ENCODE assay signal across 11 mouse cellular contexts in the genomic region with DNA sequence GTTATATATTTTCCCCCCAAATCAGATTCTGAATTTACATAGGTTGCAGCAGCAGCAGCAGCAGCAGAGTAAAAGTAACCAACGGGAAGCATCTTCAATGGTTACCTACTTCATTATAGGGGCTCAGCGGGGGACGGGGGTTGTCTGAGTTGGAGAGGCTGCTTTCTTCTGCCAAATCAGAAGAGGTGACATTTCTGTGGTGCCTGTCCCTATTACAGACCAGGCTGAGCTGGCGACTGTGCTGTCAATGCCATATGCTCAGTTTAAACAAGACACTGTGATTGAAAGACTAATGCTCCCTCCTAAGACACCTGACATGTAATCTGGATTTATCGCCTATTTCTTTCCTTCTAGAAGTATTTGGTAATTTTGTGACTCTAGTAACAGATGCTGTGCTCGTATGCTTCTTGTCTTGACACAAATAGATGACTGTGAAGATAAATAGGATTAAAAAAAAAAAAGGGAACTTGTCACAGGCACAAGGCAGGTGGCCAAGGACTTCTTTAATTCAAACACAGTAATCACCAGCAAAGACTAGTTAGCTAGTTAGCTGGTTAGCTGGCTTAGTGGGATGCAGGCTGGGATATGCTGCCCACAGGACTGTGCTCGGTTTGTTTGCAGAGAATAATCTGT.
A peak's percentile ranks its signal among the peaks of the same experiment; 100 is the strongest.
DNase-seq lines count a peak whose midpoint lies in the region; ATAC-seq lines count a peak whose summit lies in the region.
"Had no signal": no experiment of that assay in that cellular context is flagged by ENCODE, and none has a peak within 500 bp of the region (broad histone marks: within the 10 kb centered on the region; RNA-seq: fewer than 3 reads in every experiment).

No protein-coding gene starts in this region.

- H3K9me3 ChIP-seq in limb, embryonic 13.5 days, result no peaks in the 10 kb centered on the region

- DNase-seq in frontal cortex, adult 2 months (ENCODE audit: extremely low spot score in 1 of 2, low spot score in 1 of 2), result no peak
- peak; percentile 19 for DNase-seq in left cerebral cortex, postnatal 4 days
- DNase-seq in left cerebral cortex, adult 11 months (ENCODE audit: low spot score), result no peak
- DNase-seq in cerebellum, postnatal 10 days, result peak; percentile 59 to 75
- DNase-seq in frontal cortex, postnatal 10 days (ENCODE audit: low spot score in 2 of 2), result no peak
- DNase-seq in frontal cortex, postnatal 25 days (ENCODE audit: low spot score in 2 of 2), result no peak
- DNase-seq: gastrocnemius, postnatal 36 days had no signal

- ATAC-seq in frontal cortex, adult (ENCODE audit: low TSS enrichment), result peak; percentile 17; the same call in 1 of the 2 replicates
- ATAC-seq in limb, embryonic 13.5 days (ENCODE audit: low FRiP score, low read depth), result no peak

- H3K27ac ChIP-seq in limb, embryonic 13.5 days, result no peak overlapping the region
- H3K27ac ChIP-seq: liver, embryonic 14.5 days had no signal

- peaks cover 10% of the 10 kb centered on the region; the same call in 1 of the 2 replicates for H3K4me1 ChIP-seq in limb, embryonic 13.5 days

- no peak overlapping the region for H3K9ac ChIP-seq in limb, embryonic 13.5 days
- H3K9ac ChIP-seq: liver, embryonic 14.5 days had no signal

- peak overlapping the region; percentile 99; the same call in 1 of the 2 replicates for H3K4me2 ChIP-seq in limb, embryonic 13.5 days (replicated peaks)

- intact Hi-C loops in left cerebral cortex, postnatal 4 days (cut with DNase I), result no loop called here

- no peaks in the 10 kb centered on the region for H3K36me3 ChIP-seq in limb, embryonic 13.5 days

- peak overlapping the region; percentile 60; the same call in 1 of the 2 replicates for H3K4me3 ChIP-seq in limb, embryonic 13.5 days

- 49% methylated on average over 7 of the region's 7 CpGs for WGBS in limb, embryonic 13.5 days

- peaks cover 51% of the 10 kb centered on the region for H3K27me3 ChIP-seq in limb, embryonic 13.5 days
- H3K27me3 ChIP-seq: Patski had no signal

Comparison
In these comparisons a context has a peak if more than half of its experiments do, and no peak if none do; other contexts are left out.
1. DNase-seq: peak in left cerebral cortex, postnatal 4 days (single experiment) and cerebellum, postnatal 10 days (2 of 2); none in frontal cortex, adult 2 months (0 of 2), left cerebral cortex, adult 11 months (single experiment), frontal cortex, postnatal 10 days (0 of 2) and frontal cortex, postnatal 25 days (0 of 2).